Mouse (Mus musculus): ENCODE data around the gene Akap17b.

Gene Akap17b

GRCm38 (mm10) chrX:36587304-36588209 is 57.6 kb downstream of the Akap17b start:
- no peak for DNase-seq (ENCODE audit: low spot score in 2 of 2)

- DNase-seq (ENCODE audit: low spot score in 2 of 2): no peak
These were observed 58.4 kb downstream of the Akap17b start for GRCm38 (mm10) chrX:36586629-36587303.

GRCm38 (mm10) chrX:36562079-36562478 is 83.1 kb downstream of the Akap17b start:
- no peak for DNase-seq (ENCODE audit: low spot score in 2 of 2)

- peak in 1 of 2 experiments; percentile 20 for DNase-seq (ENCODE audit: low spot score in 2 of 2)
These were observed 83.5 kb downstream of the Akap17b start for GRCm38 (mm10) chrX:36561650-36562049.

GRCm38 (mm10) chrX:36560170-36560569 is 85.0 kb downstream of the Akap17b start:
- no peak for DNase-seq (ENCODE audit: low spot score in 2 of 2)
